Mouse (Mus musculus): ENCODE results near the gene Lpp.

The Lpp gene

DNA sequence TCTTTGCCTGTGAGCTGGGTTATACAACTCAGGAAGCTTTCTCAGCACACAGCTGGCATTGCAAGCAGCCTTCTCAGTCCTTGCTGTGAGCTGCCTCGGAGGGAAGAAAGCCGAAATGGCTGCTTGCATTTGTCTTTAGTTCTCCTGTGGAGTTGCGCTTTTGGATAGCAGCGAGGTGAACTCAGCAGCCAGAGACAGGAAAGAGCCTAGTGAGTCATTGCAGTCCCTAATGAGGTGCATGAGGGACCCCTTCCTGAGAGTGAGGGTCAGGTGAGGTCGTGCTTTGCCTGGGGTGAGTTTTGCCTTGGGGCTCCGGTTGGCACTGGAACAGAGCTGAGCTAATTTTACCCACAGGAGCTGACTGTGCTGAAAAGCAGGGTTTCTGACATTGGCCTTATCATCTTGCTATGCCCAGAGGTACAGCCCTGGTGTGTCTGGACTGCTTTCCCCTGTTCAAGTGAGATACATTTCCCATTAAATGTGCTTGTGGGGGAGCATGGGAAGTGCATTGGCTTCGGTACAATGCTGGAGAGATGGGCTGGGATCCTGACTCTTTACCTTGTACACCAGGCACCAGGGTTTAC lies 41.3 kb downstream of the Lpp start:
- DNase-seq (ENCODE audit: low read depth, low spot score), result no peak

DNA sequence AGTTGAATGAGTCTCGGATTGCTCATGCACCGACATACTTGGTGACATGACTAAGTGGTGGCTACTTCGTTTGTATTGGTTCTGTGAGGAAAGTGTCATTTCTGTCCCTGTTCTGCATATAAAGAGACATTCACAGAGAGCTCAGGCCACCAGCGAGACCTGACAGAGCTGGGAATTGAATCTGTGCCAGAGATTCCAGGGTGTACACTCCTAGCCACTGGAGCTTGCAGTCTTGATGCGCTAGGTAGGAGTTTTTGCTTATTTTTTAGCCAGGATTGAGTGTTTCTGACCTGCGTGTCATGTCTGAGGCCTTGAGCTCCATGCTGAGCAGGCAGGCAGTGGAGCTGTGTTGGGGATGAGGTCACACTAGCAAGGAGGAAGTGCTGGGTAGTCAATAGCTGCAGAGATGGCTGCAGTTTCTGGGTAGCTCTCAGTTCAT lies 41.8 kb downstream of the Lpp start:
- DNase-seq (ENCODE audit: low read depth, low spot score), result no peak

DNA sequence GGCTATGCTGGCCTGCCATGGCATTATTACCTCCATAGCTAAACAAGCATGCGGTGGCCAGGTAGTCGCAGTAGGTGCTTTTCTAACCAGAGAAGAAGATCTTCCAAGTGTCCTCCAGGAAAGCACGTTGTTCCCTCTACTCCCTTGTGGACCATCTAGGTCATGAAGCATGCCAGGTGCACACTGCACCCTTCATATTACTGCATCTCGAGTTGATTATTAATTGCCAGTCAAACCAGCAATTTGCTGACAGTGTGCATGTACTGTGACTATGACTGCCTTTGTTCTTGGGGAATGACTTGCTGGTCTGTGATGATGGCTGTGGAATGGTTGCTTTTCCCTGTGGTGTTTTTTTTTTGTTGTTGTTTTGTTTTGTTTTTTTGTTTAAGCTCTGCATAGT lies 45.1 kb downstream of the Lpp start:
- no peak for DNase-seq (ENCODE audit: low read depth, low spot score)

DNA sequence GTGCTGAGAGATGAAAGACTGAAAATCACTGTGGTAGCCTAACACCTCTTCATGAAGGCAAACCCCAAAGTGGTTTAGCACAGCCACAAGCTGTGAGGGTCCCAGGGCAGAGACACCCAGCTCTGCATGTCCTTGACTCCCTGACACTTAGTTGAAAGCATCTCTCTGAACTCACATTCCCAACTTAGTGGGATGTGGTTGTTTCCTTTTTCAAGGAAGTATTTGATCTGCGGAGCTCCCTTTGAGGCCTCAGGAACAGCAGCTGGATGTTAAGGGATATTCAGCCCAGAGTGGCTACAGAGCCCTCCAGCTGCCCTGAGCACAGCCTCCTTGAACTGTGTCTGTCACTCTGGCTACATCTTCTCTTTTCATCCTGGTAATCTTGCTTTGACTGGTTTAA lies 48.0 kb downstream of the Lpp start:
- no peak for DNase-seq (ENCODE audit: low read depth, low spot score)

DNA sequence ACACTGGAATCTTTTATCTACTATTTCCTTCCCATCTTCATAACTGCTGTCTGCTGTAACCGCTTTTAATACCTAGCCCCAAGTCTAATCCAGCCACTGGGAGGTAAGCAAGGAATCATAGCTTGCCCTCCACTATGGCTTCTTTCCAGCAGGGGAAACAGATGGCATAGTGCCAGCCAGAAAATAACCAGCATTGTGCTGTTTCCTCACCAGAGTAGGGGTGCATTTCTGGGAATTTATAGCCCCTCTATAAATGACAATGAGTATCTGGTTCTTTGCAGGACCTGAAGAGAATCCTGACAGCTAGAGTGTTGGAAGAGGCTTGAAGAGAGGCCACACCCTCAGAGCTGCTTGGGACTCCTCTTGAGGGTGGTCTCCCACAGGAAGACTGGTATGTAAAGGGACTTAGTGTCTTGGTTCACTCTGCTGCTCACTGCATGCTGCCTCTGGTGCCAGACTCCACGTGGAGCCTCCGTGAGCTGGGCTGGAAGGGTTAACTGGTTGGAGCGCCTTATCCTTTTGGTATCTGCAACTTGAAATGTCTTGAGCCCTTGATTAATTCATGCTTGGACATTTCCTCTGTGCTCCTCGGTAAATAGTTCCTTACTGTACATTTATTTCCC lies 49.3 kb downstream of the Lpp start:
- peak; percentile 15 for DNase-seq (ENCODE audit: low read depth, low spot score)

DNA sequence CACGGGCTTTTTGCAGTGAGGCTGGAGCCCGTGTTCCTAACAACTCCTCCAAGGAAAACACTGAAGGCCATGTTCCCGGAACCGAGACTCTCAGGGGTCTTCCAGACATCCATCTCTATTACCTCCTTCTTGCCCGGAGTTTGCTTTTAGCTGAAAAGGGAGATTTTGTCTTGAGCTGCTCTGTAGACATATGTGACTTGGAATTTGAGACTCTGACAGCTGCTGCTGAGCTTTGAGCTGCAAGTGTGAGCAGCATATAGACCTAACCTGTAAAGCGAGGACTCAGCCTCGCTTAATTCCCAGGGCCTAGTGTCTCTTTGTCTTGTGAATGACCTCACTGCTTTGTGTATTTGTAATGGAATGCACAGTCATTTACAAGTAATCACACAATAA lies 49.8 kb downstream of the Lpp start:
- peak; percentile 69 for DNase-seq (ENCODE audit: low read depth, low spot score)

DNA sequence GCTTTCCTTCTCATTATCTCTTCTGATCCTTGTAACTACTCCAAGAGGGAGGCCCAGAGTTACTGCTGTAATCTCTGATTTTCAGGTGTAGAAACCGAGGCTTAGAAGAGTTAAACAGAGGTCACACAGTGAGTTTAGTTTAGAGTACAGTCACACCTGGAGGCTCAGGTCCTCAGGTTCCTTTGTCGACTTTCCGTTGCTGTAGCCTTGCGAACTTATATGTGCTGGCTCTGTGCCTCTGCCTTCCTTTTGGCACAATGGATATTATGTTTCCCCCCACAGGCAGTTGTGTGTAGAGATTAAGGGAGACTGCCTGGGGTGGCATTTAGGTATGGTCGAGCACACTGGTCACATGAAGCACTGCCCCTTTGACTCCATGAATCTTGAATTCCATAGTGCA lies 50.2 kb downstream of the Lpp start:
- no peak for DNase-seq (ENCODE audit: low read depth, low spot score)

DNA sequence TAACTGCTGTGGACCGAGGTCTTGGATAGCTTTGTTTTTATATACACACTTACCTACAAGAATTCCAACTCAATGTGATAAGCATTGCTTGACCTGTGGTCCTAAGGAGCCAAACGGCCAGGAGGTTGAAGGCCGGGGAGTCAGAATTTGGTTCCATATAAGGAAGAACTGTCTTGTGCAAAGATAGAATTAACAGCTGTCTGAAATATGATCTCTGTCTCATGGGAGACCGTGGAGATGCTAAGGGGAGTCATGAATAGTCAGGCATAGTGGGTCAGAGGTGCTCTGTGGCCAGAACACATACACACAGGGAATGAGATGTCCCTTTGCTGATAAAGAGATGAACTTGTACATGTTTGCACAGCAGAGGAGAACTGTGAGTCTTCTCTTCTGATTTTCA lies 51.5 kb downstream of the Lpp start:
- no peak for DNase-seq (ENCODE audit: low read depth, low spot score)

DNA sequence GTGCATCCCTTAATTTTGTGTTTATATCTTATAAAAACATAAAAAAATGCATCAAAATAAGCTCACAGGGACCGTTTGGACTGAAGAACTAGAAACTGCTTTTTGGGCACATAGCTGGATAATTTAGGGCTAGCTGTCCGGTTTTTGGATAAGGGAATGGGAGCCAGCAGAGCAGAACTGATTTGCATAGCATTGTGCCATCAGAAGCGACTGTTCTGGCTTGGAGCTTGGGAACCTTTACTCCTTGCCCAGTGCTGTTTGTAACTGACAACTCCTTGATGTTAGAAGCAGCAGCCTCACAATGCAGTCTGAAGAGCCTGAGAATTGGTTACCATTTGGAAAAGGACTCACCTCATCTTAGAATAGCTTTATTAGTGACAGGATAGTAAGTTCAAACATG lies 52.2 kb downstream of the Lpp start:
- no peak for DNase-seq (ENCODE audit: low read depth, low spot score)

DNA sequence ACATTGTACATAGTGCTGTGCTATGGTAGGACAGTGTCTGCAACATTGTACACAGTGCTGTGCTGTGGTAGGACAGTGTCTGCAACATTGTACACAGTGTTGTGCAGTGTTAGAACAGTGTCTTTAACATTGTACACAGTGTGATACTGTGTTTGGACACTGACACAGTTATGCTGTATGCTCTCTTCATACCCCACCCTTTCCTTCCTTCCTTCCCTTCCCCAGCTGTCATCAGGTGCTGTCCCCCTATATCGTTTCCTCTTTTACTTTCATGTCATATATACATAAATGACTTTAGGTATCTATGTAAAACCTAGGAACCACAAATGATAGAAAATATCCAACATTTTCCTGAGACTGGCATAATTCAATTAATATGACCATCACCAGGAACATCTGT lies 53.1 kb downstream of the Lpp start:
- DNase-seq (ENCODE audit: low read depth, low spot score), result no peak

DNA sequence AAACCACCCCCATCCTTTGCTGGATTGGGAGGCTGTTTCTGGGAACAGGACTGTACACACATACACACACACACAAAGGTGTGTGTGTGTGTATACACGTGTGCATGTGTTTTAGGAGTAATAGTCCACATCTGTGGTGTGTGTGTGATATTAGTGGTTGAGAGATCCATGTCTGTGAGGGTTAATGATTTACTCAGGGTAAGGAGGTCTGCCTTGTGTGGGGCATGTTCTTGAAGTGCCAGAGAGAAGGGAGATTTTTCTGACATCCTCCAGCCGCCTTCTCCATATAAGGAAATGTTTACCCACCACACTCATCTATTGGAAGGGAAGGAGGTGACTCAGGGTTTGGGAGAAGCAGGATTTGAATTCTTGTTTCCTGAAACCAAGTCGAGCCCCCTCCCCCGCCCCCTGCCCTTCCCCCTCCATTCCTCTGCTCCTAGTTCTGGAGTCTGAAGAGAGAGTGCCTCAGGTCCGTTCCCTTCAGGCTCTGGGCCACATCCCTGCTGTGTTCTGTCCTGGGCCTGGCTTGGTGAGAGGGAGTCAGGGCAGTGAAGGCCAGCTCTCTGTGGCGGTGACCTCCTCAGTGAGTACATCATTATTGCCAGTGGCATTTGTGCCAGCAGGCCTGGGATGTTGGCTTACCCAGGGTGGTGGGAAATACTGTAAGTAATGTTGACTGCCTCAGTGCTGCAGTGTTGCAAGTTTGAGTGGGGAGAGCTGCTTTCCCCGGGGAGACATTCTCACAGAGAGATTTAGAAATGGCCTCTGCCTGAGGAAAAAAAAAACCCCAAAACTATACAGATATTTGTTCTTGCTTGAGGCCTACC lies 54.6 kb downstream of the Lpp start:
- DNase-seq (ENCODE audit: low read depth, low spot score), result peak; percentile 22

DNA sequence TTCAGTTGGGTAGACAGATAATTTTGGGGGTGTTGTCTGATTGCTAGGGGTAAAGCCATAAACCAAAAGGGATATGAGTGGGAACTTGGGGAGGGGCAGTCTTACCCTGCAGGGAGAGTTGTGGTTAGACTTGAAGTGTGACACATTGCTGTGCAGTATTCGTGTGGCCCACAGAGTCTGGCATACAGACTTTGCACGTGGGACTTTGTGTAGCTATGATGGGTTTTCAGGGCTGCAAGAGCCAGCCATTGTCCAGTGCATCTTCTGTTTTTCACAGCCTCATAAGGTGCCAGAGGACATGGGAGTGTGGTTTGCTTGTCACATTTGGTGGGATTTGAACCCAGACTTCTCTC lies 55.2 kb downstream of the Lpp start:
- DNase-seq (ENCODE audit: low read depth, low spot score), result no peak

DNA sequence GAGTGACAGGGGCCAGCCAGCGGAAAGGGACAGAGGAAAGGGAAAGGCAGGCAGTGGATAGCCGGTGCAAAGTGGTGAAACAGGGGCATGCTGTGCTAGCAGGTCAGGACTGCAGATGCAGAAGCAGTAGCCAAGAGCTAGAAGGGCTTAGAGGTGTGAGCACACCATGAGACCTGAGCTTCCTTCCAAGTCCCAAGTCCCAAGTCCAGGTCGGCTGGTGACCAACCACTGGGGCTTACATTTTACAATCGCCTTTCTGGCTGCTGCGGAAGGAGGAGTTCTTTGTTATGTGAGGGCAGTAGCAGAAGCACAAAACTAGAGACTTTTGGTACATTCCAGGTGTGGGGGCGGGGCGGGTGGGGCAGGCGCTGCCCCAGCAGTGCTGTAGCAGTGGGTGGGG lies 56.5 kb downstream of the Lpp start:
- DNase-seq (ENCODE audit: low read depth, low spot score), result peak; percentile 70

DNA sequence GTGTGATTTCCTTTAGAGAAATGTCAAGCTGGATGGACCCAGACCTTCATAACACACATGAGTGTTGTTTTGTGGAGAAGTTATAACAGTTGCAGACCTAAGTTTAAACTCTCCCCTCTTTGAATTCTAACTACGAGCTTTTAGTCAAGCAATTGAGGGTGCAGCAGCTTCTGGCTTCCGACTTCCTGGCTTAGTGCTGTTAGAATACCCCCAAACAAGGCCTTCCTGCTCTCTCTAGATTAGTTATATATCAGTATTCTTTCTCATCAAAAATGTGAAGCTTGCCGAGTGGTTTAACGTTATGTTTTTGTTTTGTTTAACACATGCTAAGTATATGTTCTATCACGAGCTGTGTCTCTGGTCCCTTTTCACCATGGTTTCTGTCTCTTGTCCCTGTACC lies 56.9 kb downstream of the Lpp start:
- DNase-seq (ENCODE audit: low read depth, low spot score), result no peak

DNA sequence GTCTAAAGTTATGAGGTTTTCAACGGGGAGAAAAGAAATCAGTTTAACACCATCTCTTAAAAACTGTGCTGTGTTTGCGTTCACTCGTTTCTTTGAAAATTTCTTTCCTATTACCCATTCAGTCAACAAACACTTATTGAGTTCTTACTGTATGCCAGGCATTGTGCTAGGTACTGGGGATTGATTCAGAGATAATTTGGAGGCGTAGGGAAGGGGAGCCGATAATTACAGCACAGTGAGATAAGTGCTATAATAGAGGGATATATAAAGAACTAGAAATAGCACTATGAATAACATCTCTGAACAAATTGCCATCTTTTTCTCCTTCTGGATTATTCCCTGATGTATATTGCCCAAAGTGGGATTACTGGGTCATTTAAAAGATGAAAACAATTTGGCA lies 57.8 kb downstream of the Lpp start:
- no peak for DNase-seq (ENCODE audit: low read depth, low spot score)

DNA sequence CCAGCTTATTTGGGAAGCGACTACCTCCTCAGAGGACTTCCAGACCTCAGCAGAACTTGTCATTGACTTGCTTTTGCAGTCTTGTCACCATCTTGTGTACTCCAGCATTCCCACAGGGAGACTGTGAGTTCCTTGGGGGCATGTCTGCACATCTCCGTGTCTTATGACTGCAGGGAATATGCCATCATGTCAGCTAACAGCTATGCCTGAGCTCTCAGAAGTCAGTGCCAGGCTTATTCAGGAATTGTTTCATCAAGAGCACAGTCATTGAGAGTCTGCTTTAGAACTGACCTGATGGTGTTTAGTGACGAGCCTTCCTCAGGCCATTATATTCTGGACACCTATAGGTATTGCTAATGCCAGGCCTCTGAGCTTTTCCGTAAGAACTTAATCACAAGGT lies 60.2 kb downstream of the Lpp start:
- DNase-seq (ENCODE audit: low read depth, low spot score), result no peak

DNA sequence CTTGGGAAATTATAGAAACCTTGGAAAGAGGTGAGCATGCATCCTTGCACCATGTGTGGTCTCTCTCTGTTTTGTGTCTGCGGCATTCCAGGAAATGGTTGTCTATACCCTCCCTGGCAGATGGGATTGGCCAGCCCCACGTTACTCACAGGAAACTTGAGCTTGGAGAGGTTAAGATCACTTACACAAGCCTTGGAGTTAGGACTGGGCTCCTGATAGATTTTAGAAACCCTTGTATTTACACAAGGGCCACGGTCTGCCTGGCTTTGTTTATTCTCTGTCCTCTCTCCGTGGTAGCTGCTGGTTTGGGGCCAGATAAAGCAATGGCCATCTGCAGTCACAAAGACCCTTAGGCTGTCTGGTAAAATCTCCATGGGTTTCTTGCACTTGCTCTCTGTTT lies 61.2 kb downstream of the Lpp start:
- peak; percentile 23 for DNase-seq (ENCODE audit: low read depth, low spot score)

DNA sequence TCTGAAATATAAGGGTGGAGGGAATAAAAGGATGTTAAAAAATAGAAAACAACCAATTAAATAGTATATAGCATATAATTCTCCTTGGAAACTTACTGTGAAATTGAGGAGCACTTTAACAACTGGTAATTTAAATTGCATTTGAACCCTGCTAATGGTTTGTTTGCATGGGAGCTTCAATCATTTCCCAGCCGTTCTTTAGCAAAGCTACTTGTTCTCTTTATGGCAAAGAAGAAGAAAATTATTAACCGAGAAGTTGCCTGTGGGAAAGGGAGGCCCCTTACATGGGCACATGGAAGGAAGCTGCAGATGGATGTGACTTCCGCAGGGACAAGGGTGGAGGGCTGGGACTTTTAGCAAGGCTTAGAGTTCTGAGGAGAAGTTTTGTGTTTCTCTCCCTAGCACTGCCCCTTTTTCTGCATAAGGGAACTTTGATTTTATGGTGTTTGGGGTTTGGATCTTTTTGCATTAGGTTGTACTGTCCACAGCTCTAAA lies 62.1 kb downstream of the Lpp start:
- DNase-seq (ENCODE audit: low read depth, low spot score), result no peak

DNA sequence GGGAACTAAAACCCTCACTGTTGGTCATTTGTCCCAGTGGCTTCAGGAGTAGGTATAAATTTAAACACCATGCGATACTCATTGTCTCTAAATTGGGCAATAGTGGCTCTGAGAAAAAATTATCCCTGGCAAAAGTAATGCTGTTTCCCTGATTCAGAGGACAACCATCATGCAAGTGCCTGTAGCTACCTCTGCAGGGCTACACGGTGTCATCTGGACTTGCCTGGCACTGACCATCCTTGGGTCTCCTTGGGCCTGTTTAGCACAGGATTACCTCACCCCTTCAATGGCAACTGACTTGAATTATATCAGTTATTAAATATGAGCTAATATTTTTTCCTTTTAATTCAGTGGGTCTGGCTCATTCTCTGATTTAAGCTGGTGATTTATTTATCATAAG lies 70.5 kb downstream of the Lpp start:
- no peak for DNase-seq (ENCODE audit: low read depth, low spot score)

DNA sequence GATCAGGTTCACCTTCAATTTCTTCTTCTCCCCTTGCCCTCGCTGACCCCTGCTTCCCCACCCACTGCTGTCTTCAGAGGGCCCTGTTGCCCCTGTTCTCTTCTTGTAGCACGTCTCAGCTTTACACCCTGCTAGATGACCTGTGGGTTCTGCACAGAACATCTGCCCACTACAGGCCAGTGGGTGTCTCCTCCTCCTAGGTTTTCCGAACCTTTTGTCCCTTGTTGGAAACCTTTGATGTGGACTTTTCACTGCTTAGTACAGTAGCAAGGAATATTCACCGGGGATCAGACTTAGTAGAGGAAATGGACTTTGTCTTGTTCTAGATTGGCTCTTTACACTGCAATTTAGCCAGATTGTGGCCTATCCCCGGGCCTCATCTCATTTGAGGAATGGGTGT lies 71.1 kb downstream of the Lpp start:
- no peak for DNase-seq (ENCODE audit: low read depth, low spot score)

DNA sequence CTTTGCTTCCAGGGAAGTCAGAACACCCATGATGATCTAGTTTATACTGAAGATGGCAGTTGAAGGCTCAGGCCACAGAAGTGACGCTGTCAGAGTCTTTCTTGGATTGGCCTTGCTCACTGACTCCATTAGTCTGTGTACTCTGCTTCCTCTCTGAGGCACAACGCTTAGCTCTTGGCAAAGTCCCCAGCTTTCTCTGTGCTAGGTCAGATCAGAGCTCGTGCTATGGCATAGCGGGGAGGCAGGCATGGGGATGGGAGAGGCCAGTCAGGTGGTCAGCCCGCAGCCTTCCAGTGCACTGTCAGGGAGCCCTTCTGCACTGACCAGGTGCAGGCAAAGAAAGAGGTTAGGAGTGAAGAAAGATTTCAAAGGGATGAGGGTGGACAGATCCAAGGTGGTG lies 72.3 kb downstream of the Lpp start:
- no peak for DNase-seq (ENCODE audit: low read depth, low spot score)

DNA sequence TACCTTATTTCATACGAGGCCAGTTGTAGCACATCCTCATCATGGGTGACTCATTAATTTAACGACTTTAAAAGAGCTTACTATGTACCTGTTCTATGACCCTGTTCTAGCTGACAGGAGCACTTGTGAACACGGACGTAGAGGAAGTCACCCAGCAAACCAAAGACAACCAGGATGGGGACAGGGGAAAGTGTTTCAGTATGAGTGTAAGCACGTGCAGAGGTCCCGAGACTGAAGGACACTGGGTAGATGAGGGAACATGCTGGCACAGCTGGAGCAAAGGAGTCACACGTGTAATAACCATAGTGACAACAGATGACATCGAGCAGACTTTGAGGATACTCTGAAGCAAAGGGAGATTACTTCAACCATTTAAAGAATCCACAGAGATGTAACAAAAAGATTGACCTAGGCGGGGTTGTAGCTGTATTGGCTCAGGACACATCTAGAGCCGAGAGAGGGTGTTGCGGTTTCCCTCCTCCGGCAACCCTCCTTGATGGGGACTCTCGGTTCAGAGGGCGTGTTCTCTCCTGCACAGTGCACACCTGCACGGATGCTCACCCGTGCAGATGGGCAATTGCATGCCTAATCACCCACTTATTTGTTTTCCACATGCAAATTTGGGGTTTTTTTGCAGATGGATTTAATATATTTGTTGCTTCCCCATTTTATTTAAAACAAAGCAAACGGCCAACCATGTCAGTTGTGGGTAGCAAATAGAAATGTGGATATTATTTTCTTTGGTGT lies 74.4 kb downstream of the Lpp start:
- DNase-seq (ENCODE audit: low read depth, low spot score), result no peak

Measured in ZHBTc4 (cell line).